Mouse (Mus musculus): ENCODE data around the gene Exph5. TPM values are rescaled to one million over a fixed set of nuclear protein-coding genes. Genes with fewer than 3 reads are reported as not detected.

The Exph5 gene
- polyA plus RNA-seq, 1 experiment from 2014 or later: 0.35 TPM

- Histone ChIP-seq H3K27me3 (ENCODE audit: control insufficient read depth, insufficient read depth, low read length) (no peaks in the 10 kb centered on the region), H3K36me3 (replicated peaks; ENCODE audit: control insufficient read depth, insufficient read depth) (no peaks in the 10 kb centered on the region), H3K27ac (no peak overlapping the region), H3K9ac (no peak overlapping the region), H3K4me3 (replicated peaks; ENCODE audit: low read length) (no peak overlapping the region), H3K4me2 (replicated peaks) (no peak overlapping the region), H3K4me1 (replicated peaks; ENCODE audit: control insufficient read depth, insufficient read depth, low read length) (peaks cover 4% of the 10 kb centered on the region; the same call in 1 of the 2 replicates), H3K9me3 (ENCODE audit: control insufficient read depth, low read length) (no peaks in the 10 kb centered on the region)
- DNase-seq (ENCODE audit: low spot score) (no peak), ATAC-seq (ENCODE audit: low FRiP score) (no peak)
- WGBS: 66% methylated on average over 3 of the region's 3 CpGs
Measured at GRCm38 (mm10) chr9:53345728-53346127, 44.3 kb downstream of the Exph5 start.

- Histone ChIP-seq H3K36me3 (replicated peaks; ENCODE audit: control insufficient read depth, insufficient read depth) (no peaks in the 10 kb centered on the region), H3K4me2 (replicated peaks) (no peak overlapping the region), H3K4me1 (replicated peaks; ENCODE audit: control insufficient read depth, insufficient read depth, low read length) (no peaks in the 10 kb centered on the region), H3K4me3 (replicated peaks; ENCODE audit: low read length) (no peak overlapping the region), H3K9me3 (ENCODE audit: control insufficient read depth, low read length) (no peaks in the 10 kb centered on the region), H3K9ac (no peak overlapping the region), H3K27me3 (ENCODE audit: control insufficient read depth, insufficient read depth, low read length) (no peaks in the 10 kb centered on the region), H3K27ac (no peak overlapping the region)
- ATAC-seq (ENCODE audit: low FRiP score) (no peak), DNase-seq (ENCODE audit: low spot score) (no peak)
- 62% methylated on average over 6 of the region's 6 CpGs for WGBS
Measured at GRCm38 (mm10) chr9:53346402-53346801, 44.9 kb downstream of the Exph5 start.

DNA sequence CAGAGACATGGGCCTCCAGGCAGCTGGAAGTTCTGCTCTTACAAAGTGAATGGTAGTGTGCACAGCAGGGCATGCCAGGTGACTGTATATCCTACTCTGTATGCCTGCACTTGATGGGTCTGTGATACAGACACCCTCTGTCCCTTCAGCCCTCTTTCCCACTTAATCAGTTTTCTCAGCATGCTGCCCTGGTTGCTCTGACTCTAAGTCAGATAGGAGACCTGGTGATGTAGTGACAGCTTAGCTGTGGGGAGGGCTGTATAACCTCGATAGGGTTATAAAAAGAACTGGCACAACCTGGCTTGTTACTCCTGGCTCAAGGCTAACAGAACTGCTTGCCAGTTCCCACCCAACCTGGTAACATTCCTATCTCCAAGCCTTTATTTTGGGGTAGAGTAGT is 47.7 kb downstream of the Exph5 start:
- H3K4me3 ChIP-seq (replicated peaks; ENCODE audit: low read length): no peak overlapping the region
- WGBS: 96% methylated on average over 1 of the region's 1 CpGs
- no peak for ATAC-seq (ENCODE audit: low FRiP score)

DNA sequence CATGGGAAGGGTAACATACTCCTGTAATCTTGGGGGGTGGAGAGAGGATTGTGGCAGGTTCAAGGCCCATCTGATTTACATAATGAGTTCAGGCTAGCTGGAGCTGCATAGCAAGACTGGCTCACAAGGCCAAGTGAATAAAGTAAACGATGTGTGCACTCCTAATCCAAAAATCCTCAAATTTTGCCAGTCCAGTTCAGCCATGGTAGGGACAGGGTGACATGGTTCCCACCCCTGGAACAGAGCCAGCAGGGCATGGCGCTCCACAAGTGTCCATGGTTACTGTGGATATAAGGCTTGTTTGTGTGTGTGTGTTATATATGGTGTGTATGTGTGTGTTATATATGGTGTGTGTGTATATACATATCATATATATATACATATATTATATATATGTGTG is 48.9 kb downstream of the Exph5 start:
- 87% methylated on average over 2 of the region's 2 CpGs for WGBS
- H3K4me1 ChIP-seq (replicated peaks; ENCODE audit: control insufficient read depth, insufficient read depth, low read length): no peaks in the 10 kb centered on the region
- H3K27me3 ChIP-seq (ENCODE audit: control insufficient read depth, insufficient read depth, low read length): no peaks in the 10 kb centered on the region

More for the DNA sequence above, 47.7 kb downstream of the Exph5 start:
- Histone ChIP-seq H3K27me3 (ENCODE audit: control insufficient read depth, insufficient read depth, low read length) (no peaks in the 10 kb centered on the region), H3K9me3 (ENCODE audit: control insufficient read depth, low read length) (no peaks in the 10 kb centered on the region), H3K9ac (no peak overlapping the region), H3K36me3 (replicated peaks; ENCODE audit: control insufficient read depth, insufficient read depth) (no peaks in the 10 kb centered on the region), H3K27ac (no peak overlapping the region), H3K4me1 (replicated peaks; ENCODE audit: control insufficient read depth, insufficient read depth, low read length) (no peaks in the 10 kb centered on the region), H3K4me2 (replicated peaks) (no peak overlapping the region)
- no peak for DNase-seq (ENCODE audit: low spot score)

DNA sequence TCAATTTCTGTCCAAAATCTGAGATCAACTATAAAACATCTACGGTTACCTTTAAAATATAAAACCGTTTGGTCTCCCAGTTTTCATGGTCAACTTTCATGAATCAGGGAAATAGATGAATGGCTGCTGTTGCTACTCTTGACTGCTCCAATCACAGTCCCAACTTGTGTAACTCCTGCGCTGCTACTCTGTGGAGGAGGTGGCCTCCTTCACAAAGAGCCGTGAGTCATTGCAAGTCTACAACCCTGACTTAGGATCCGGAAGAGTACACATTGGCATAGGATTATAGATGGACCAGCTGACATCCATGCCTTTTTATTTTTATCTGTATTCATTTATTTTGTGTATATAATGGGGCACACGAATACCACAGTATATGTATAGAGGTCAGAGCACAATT is 50.4 kb downstream of the Exph5 start:
- 91% methylated on average over 6 of the region's 6 CpGs for WGBS
- Histone ChIP-seq H3K9me3 (ENCODE audit: control insufficient read depth, low read length) (no peaks in the 10 kb centered on the region), H3K27ac (no peak overlapping the region), H3K4me1 (replicated peaks; ENCODE audit: control insufficient read depth, insufficient read depth, low read length) (no peaks in the 10 kb centered on the region), H3K4me3 (replicated peaks; ENCODE audit: low read length) (no peak overlapping the region), H3K4me2 (replicated peaks) (no peak overlapping the region), H3K27me3 (ENCODE audit: control insufficient read depth, insufficient read depth, low read length) (no peaks in the 10 kb centered on the region), H3K9ac (no peak overlapping the region), H3K36me3 (replicated peaks; ENCODE audit: control insufficient read depth, insufficient read depth) (no peaks in the 10 kb centered on the region)
- no peak for DNase-seq (ENCODE audit: low spot score)
- no peak for ATAC-seq (ENCODE audit: low FRiP score)

More for the DNA sequence above, 48.9 kb downstream of the Exph5 start:
- Histone ChIP-seq H3K4me2 (replicated peaks) (no peak overlapping the region), H3K27ac (no peak overlapping the region), H3K9ac (no peak overlapping the region), H3K36me3 (replicated peaks; ENCODE audit: control insufficient read depth, insufficient read depth) (no peaks in the 10 kb centered on the region), H3K9me3 (ENCODE audit: control insufficient read depth, low read length) (no peaks in the 10 kb centered on the region), H3K4me3 (replicated peaks; ENCODE audit: low read length) (no peak overlapping the region)
- ATAC-seq (ENCODE audit: low FRiP score) (no peak), DNase-seq (ENCODE audit: low spot score) (no peak)

GRCm38 (mm10) chr9:53353161-53353560 is 51.7 kb downstream of the Exph5 start:
- Histone ChIP-seq H3K36me3 (replicated peaks; ENCODE audit: control insufficient read depth, insufficient read depth) (no peaks in the 10 kb centered on the region), H3K27me3 (ENCODE audit: control insufficient read depth, insufficient read depth, low read length) (no peaks in the 10 kb centered on the region), H3K9ac (no peak overlapping the region), H3K4me1 (replicated peaks; ENCODE audit: control insufficient read depth, insufficient read depth, low read length) (no peaks in the 10 kb centered on the region), H3K27ac (no peak overlapping the region), H3K4me3 (replicated peaks; ENCODE audit: low read length) (no peak overlapping the region), H3K4me2 (replicated peaks) (no peak overlapping the region), H3K9me3 (ENCODE audit: control insufficient read depth, low read length) (no peaks in the 10 kb centered on the region)
- no peak for ATAC-seq (ENCODE audit: low FRiP score)
- DNase-seq (ENCODE audit: low spot score): no peak
- WGBS: 88% methylated on average over 5 of the region's 5 CpGs

DNA sequence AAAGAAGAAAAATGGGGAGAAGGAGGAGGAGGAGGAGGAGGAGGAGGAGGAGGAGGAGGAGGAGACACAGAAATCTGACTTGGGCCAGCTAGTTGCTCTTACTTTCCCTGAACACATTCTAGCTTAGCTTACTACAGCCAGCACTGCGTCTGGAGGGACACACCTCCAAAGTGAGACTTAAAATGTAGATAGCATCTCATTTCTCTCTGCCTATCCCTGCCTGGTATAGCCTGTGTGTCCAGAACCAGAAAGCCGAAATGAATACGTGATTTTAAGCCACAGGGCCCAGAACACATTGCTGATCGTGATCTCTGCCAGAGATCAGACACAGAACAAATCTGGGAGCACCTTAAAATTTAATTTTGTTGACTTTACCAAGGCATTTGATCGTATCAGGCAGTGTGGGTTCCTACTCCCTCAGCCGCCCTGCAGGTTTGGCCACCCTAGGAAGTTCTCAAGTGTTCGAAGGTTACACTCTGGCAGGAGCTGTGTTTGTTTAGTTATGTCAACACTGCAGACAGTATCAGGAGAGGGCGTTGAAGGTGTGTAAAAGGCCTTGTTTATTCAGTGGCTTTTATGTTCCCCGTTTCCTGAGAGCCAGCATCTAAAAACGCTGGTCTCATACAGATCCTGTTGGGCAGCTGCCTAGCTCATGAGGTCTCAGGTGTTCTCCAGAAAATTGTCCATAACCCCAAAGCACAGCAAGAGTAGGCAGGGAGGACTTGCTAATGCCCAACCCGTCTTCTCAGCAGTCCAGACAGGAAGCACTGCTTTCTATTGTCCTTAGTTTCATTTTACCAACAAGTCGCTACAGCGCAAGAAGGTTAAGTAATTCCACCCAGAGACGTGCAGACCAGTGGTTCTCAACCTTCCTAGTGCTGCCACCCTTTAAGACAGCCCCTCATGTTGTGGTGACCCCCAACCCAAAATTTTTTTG is 55.0 kb downstream of the Exph5 start:
- WGBS: 77% methylated on average over 14 of the region's 14 CpGs
- no peak overlapping the region for H3K9ac ChIP-seq
- ATAC-seq (ENCODE audit: low FRiP score) (no peak), DNase-seq (ENCODE audit: low spot score) (no peak)
- no peak overlapping the region for H3K4me3 ChIP-seq (replicated peaks; ENCODE audit: low read length)
- H3K9me3 ChIP-seq (ENCODE audit: control insufficient read depth, low read length): no peaks in the 10 kb centered on the region
- no peaks in the 10 kb centered on the region for H3K36me3 ChIP-seq (replicated peaks; ENCODE audit: control insufficient read depth, insufficient read depth)
- no peak overlapping the region for H3K4me2 ChIP-seq (replicated peaks)
- no peaks in the 10 kb centered on the region for H3K4me1 ChIP-seq (replicated peaks; ENCODE audit: control insufficient read depth, insufficient read depth, low read length)
- no peak overlapping the region for H3K27ac ChIP-seq
- no peaks in the 10 kb centered on the region for H3K27me3 ChIP-seq (ENCODE audit: control insufficient read depth, insufficient read depth, low read length)

- Histone ChIP-seq H3K27me3 (ENCODE audit: control insufficient read depth, insufficient read depth, low read length) (no peaks in the 10 kb centered on the region), H3K27ac (no peak overlapping the region), H3K9ac (no peak overlapping the region), H3K4me2 (replicated peaks) (no peak overlapping the region), H3K9me3 (ENCODE audit: control insufficient read depth, low read length) (no peaks in the 10 kb centered on the region), H3K4me3 (replicated peaks; ENCODE audit: low read length) (no peak overlapping the region), H3K4me1 (replicated peaks; ENCODE audit: control insufficient read depth, insufficient read depth, low read length) (no peaks in the 10 kb centered on the region), H3K36me3 (replicated peaks; ENCODE audit: control insufficient read depth, insufficient read depth) (no peaks in the 10 kb centered on the region)
- WGBS: 90% methylated on average over 3 of the region's 3 CpGs
- ATAC-seq (ENCODE audit: low FRiP score) (no peak), DNase-seq (ENCODE audit: low spot score) (no peak)
Measured at GRCm38 (mm10) chr9:53371339-53371738, 69.9 kb downstream of the Exph5 start.

GRCm38 (mm10) chr9:53375907-53376306 is 74.4 kb downstream of the Exph5 start:
- WGBS: 70% methylated on average over 4 of the region's 4 CpGs
- Histone ChIP-seq H3K36me3 (replicated peaks; ENCODE audit: control insufficient read depth, insufficient read depth) (no peaks in the 10 kb centered on the region), H3K27ac (no peak overlapping the region), H3K9me3 (ENCODE audit: control insufficient read depth, low read length) (no peaks in the 10 kb centered on the region), H3K4me2 (replicated peaks) (no peak overlapping the region), H3K27me3 (ENCODE audit: control insufficient read depth, insufficient read depth, low read length) (no peaks in the 10 kb centered on the region), H3K4me1 (replicated peaks; ENCODE audit: control insufficient read depth, insufficient read depth, low read length) (no peaks in the 10 kb centered on the region), H3K9ac (no peak overlapping the region), H3K4me3 (replicated peaks; ENCODE audit: low read length) (no peak overlapping the region)
- ATAC-seq (ENCODE audit: low FRiP score): no peak
- DNase-seq (ENCODE audit: low spot score): no peak
